Mouse (Mus musculus) hindbrain, embryonic 11.5 days (tissue): ENCODE data around the gene Abl1. TPM values are rescaled to one million over a fixed set of nuclear protein-coding genes. Genes with fewer than 3 reads are reported as not detected.
A peak's percentile ranks its signal among the peaks of the same experiment; 100 is the strongest.

Experiments
- ATAC-seq: fragments of 200-750 bp; cut with Nextera tagmentation; 2 replicates; pipeline ENCODE4 v1.8.0; 2017; ENCODE audit warnings: mild to moderate bottlenecking, moderate TSS enrichment, moderate library complexity; ENCODE audit not compliant: low FRiP score
- DNase-seq: peaks from one replicate; pipeline ENCODE4 v3.0.0-alpha.2; 2015; ENCODE audit warnings: low spot score
- H3K27ac ChIP-seq: fragments of 300-500 bp; sonication (generic); 2 replicates; pipeline ENCODE4 v1.5.1; 2014; ENCODE audit warnings: mild to moderate bottlenecking, low read depth, low read length
- H3K27me3 ChIP-seq: fragments of 300-500 bp; sonication (generic); 2 replicates; pipeline ENCODE4 v1.6.1; 2014; ENCODE audit warnings: mild to moderate bottlenecking, low read length, moderate library complexity, mixed read lengths; ENCODE audit not compliant: control insufficient read depth, insufficient read depth
- H3K36me3 ChIP-seq: fragments of 300-500 bp; sonication (generic); 2 replicates; pipeline ENCODE4 v1.6.1; 2014; ENCODE audit warnings: mild to moderate bottlenecking, low read length, moderate library complexity, mixed read lengths; ENCODE audit not compliant: control insufficient read depth, insufficient read depth
- H3K4me1 ChIP-seq: fragments of 300-500 bp; sonication (generic); replicated peaks from 2 replicates; pipeline ENCODE4 v1.6.1; 2014; ENCODE audit warnings: low read length, mixed read lengths; ENCODE audit not compliant: control insufficient read depth, insufficient read depth
- H3K4me2 ChIP-seq: fragments of 300-500 bp; sonication (generic); replicated peaks from 2 replicates; pipeline ENCODE4 v1.6.1; 2014; ENCODE audit warnings: mild to moderate bottlenecking, low read depth, low read length
- H3K4me3 ChIP-seq: fragments of 300-500 bp; sonication (generic); 2 replicates; pipeline ENCODE4 v1.5.1; 2014; ENCODE audit warnings: low read depth, low read length
- H3K9ac ChIP-seq: fragments of 300-500 bp; sonication (generic); 2 replicates; pipeline ENCODE4 v1.6.1; 2014; ENCODE audit warnings: low read depth, low read length
- H3K9me3 ChIP-seq: fragments of 300-500 bp; sonication (generic); 2 replicates; pipeline ENCODE4 v1.6.1; 2016; ENCODE audit warnings: low read length; ENCODE audit not compliant: control insufficient read depth
- WGBS: fragments of 180-500 bp; shearing (Covaris S2); extraction: QIAGEN DNeasy Blood & Tissue Kit; methylation state at CpG from one replicate; pipeline ENCODE4 v1.1.7; 2014; 5-methylcytosine and 5-hydroxymethylcytosine counted together
- polyA plus RNA-seq: library from polyadenylated mRNA; unstranded; fragments of >200 nt; fragmentation: Nextera tagmentation; extraction: Ambion mirVana; gene quantifications from 2 replicates; pipeline ENCODE4 v1.2.1, GENCODE M21; 2014

Gene Abl1
- 28.6 and 30.2 TPM in 2 replicates for polyA plus RNA-seq

DNA sequence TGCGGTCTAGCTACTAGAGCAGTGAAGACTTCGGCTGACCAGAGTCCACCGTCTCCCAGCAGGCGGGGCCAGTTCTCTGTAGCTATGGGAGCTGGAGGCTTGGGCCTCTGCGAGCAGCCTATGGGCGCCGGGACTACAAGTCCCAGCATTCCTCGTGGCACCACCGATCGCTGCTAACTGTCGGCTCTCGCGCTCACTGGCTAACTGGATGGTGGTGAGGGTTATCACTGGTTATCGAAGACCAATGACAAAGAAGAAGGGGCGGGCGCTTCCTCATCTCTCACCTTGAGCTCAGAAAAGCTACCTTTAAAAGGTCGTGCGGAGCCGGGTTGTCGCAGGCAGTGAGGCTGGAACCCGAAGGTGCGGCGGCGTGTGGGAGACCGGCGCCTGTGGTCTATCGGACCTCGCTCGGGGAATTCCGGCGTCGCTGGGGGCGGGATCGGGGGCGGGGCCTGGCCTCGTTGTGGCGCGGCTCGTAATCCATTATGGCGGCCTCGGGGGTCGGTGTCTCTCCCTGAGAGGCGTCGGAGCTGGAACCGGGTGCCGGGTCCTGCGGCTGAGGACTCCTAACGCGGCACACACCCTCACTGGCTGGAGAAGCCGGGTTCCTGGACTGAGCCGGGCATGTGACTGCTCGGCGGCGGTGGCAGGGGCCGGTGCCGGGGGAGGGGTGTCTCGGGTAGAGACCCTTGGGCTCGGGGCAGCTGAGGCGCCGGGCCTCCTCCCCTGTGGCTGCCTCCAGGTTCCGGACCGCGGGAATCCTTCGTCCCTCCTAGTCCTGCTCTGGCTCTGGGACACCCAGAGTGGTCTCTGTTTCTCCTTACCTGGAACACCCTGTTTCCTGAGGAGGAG lies at the start of gene Abl1:
Abl1 (plus strand) TSS at position 303 of the 852 bp plus-strand sequence.
- DNase-seq (peak; percentile 95), ATAC-seq (peak; percentile 100)
- no peaks in the 10 kb centered on the region for H3K9me3 ChIP-seq
- no peaks in the 10 kb centered on the region for H3K36me3 ChIP-seq
- peak within 1 kb of the TSS; percentile 86 for H3K27ac ChIP-seq
- H3K4me1 ChIP-seq, result 0 out of 2 replicates have a peak, but pooled peaks cover 2% of the 10 kb centered on the region
- peak within 1 kb of the TSS; percentile 82 for H3K9ac ChIP-seq
- H3K4me3 ChIP-seq, result peak within 1 kb of the TSS; percentile 83
- H3K4me2 ChIP-seq, result peak within 1 kb of the TSS; percentile 61
- no peaks in the 10 kb centered on the region for H3K27me3 ChIP-seq
- under 1% methylated on average over 57 of the region's 64 CpGs for WGBS

DNA sequence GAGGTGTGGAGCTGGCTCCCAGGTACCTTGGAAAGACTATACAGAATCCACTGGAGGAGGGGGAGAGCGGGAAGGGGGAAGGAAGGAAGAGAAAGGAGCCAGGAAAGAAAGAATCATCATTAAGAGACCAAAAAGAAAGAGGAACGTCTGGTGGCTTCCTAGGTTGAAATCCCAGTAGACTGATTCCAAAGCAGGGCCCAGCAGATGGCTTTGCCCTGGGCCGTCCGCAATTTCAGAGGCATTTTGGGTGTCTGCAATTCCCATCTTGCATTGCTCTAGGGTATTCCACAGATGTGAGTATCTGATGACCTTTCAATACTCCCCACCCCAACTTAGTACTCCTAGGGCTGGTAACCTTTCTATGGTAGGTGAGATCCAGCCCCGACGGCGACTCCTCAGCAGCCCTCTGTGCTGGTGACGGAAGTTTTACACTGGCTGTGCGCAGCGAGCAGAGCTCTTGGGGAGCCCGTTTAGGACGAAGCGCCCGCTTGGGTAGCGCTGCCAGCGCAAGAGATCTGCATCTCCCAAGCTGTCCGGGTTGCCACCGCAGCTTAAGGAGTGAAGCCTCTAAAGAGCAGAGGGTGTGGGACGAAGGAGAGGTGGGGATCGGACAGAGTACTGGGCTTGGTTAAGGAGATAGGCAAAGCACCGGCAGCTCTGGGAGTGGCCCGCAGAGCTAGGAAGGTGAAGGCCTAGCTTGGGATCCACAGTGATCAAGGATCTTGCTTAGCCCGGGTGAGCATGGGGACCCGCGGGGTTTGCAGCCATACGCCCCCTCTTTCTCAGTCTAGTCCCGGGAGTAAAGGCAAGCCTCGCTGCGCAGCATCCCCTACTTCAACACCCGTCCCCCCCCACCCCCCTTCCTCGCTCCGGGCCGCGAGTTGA lies 49.4 kb upstream of the Abl1 start:
- Histone ChIP-seq H3K27ac (no peak overlapping the region), H3K9ac (no peak overlapping the region), H3K27me3 (peaks cover 95% of the 10 kb centered on the region), H3K9me3 (no peaks in the 10 kb centered on the region), H3K4me1 (peaks cover 49% of the 10 kb centered on the region), H3K36me3 (no peaks in the 10 kb centered on the region), H3K4me2 (peak overlapping the region; percentile 22), H3K4me3 (peak overlapping the region; percentile 27)
- ATAC-seq, result no peak
- WGBS, result under 1% methylated on average over 32 of the region's 34 CpGs
- peak; percentile 52 for DNase-seq

DNA sequence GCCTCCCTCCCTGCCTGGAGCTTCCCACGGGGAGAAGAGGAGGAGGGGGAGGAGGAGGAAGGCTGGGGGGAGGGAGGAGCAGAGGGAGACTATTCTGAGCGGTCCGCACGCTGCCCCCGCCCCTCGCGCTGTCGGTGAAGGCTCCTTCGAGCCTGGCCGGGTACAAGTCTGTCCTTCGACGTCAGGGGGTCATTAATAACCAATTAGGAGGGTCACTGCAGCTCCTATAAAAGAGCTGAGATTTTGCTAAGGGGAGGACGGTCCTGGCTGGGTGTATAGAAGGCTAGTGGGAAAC lies 48.8 kb upstream of the Abl1 start:
- Histone ChIP-seq H3K4me1 (peaks cover 49% of the 10 kb centered on the region), H3K4me3 (peak overlapping the region; percentile 27), H3K27me3 (peaks cover 95% of the 10 kb centered on the region), H3K9me3 (no peaks in the 10 kb centered on the region), H3K27ac (no peak overlapping the region), H3K9ac (no peak overlapping the region), H3K36me3 (no peaks in the 10 kb centered on the region), H3K4me2 (peak overlapping the region; percentile 22; the same call in 1 of the 2 replicates)
- no peak for ATAC-seq
- WGBS, result 0% methylated on average over 12 of the region's 13 CpGs
- peak; percentile 59 for DNase-seq

DNA sequence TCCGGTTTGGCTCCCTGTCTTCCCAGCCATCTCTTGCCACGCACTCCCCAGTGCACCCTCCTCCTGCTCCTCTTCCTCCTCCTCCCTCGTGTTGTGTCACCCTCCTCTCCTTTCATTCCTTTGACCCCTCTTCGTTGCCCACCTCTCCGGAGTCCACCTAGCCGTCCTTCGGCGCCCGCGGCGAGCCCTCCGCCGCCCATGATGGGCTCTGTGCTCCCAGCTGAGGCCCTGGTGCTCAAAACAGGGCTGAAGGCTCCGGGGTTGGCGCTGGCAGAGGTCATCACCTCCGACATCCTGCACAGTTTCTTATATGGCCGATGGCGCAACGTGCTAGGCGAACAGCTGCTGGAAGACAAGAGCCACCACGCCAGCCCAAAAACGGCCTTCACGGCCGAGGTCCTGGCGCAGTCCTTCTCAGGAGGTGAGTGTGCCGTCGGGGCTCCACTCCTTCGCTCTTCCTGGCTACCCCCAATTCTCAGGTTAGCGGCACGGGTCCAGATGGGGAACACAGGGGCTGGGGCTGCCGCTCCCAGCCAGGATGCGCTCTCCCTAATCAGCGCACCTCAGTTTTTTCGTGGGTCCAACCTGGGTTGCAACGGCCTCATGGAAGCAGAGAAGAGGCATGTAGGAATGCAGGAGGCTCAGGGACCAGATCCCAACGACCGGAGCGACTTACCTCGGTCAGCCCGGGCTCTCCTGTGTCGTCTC lies 48.1 kb upstream of the Abl1 start, which contains the start of gene Prdm12:
Prdm12 (plus strand) TSS at position 137 of the 708 bp plus-strand sequence.
- H3K4me3 ChIP-seq, result peak within 1 kb of the TSS; percentile 27
- peak within 1 kb of the TSS; percentile 24 for H3K4me2 ChIP-seq
- H3K4me1 ChIP-seq, result peaks cover 49% of the 10 kb centered on the region
- H3K27ac ChIP-seq, result 0 out of 2 replicates have a peak within 1 kb of the TSS, but pooled peaks have one; percentile 17
- no peak within 1 kb of the TSS for H3K9ac ChIP-seq
- ATAC-seq (no peak), DNase-seq (no peak)
- no peaks in the 10 kb centered on the region for H3K36me3 ChIP-seq
- WGBS, result under 1% methylated on average over 41 of the region's 41 CpGs
- peaks cover 95% of the 10 kb centered on the region for H3K27me3 ChIP-seq
- H3K9me3 ChIP-seq, result no peaks in the 10 kb centered on the region

DNA sequence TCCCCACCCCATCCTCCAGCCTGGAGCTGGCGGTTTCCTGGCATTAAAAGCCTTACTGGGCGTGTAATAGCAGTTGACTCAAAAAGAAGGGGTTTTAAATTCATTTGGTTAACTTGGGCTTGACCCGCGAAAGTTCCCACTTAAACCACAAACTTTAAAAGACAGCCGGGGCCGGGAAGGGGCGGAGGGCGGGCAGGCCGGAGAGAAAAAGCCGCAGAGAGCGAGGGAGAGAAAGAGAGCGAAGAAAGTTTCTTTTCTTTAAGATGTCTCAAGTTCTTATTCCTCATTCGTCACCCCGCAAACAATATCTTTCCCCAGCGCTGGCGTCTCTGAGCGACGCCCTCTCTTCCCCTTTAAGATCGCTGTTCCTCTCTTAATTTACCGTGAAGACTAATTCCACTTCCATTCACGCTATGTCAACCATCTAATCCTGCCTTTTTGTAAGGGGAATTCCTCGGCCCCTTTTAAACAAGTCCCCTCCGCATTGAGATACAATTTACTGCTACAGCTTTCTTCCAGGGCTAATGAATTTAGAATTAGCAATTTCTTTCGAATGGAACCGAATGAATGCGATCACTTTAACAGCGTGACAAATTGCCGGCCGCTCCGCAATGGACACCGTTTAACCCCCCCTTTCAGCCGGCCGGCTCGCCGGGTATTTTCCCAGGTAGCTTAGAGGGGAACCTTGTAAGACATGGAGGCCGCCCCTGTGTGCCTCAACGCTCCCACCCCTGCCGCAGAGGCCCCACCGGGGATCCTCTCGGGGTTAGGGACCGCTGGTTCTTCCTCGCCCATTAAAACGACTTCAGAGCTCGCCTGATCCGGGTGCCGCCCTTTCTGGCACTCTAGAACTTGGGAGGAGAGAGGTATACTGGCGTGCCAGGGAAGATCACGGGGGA lies 47.3 kb upstream of the Abl1 start:
- Histone ChIP-seq H3K4me3 (peak overlapping the region; percentile 27), H3K4me1 (peaks cover 41% of the 10 kb centered on the region), H3K4me2 (peak overlapping the region; percentile 3; the same call in 1 of the 2 replicates), H3K27ac (0 out of 2 replicates have a peak overlapping the region, but pooled peaks have one; percentile 17), H3K9ac (no peak overlapping the region), H3K36me3 (no peaks in the 10 kb centered on the region), H3K27me3 (peaks cover 94% of the 10 kb centered on the region), H3K9me3 (no peaks in the 10 kb centered on the region)
- WGBS, result under 1% methylated on average over 48 of the region's 48 CpGs
- no peak for ATAC-seq
- DNase-seq, result peak; percentile 74

DNA sequence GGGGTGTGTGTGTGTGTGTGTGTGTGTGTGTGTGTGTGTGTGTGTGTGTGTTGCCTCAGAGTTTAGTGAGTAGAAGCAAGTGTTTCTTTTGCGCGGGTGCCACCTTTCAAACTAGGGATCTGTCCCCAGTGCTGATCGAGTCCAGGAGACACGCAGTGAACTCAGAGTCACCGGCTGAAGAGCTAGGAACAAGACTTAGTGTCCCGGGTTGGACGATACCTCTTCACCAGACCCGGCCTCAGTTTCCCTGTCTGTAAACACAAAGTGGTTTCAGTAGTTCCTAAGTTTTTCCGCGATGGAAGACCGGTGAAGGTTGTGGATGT lies 46.7 kb upstream of the Abl1 start:
- WGBS, result 1% methylated on average over 11 of the region's 11 CpGs
- Histone ChIP-seq H3K9me3 (no peaks in the 10 kb centered on the region), H3K9ac (no peak overlapping the region), H3K4me1 (peaks cover 36% of the 10 kb centered on the region), H3K27me3 (peaks cover 94% of the 10 kb centered on the region), H3K27ac (no peak overlapping the region), H3K4me3 (peak overlapping the region; percentile 27), H3K36me3 (no peaks in the 10 kb centered on the region), H3K4me2 (0 out of 2 replicates have a peak overlapping the region, but pooled peaks have one; percentile 3)
- DNase-seq (peak; percentile 57), ATAC-seq (no peak)

DNA sequence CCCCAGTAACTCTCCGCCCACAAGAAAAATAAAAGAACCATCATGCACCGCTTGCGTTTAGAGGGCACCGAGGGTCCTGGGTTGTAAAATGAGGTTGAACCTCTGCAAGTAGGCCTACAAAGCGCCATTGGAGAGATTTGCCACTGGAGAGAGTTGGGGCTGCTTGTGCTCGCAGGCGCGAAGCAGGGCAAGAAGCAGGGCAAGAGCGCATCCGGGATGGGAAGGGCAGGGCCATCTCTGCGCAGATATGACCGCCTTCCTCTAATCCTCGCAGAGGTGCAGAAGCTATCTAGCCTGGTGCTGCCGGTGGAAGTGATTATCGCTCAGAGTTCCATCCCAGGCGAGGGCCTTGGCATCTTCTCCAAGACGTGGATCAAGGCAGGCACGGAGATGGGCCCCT lies 46.2 kb upstream of the Abl1 start:
- Histone ChIP-seq H3K4me3 (peak overlapping the region; percentile 27), H3K36me3 (no peaks in the 10 kb centered on the region), H3K27me3 (peaks cover 94% of the 10 kb centered on the region), H3K4me1 (peaks cover 31% of the 10 kb centered on the region), H3K9ac (no peak overlapping the region), H3K9me3 (no peaks in the 10 kb centered on the region), H3K27ac (no peak overlapping the region), H3K4me2 (no peak overlapping the region)
- DNase-seq, result peak; percentile 36
- WGBS, result 1% methylated on average over 18 of the region's 18 CpGs
- no peak for ATAC-seq
